Mouse (Mus musculus) embryonic facial prominence, embryonic 14.5 days (tissue): Measurements from ENCODE around the gene Tmem191c. TPM values are rescaled to one million over a fixed set of nuclear protein-coding genes. Genes with fewer than 3 reads are reported as not detected.

Experiments
- ATAC-seq: fragments of 200-750 bp; cut with Nextera tagmentation; 2 replicates; pipeline ENCODE4 v1.8.0; 2017; ENCODE audit warnings: low read depth, moderate number of reproducible peaks, moderate TSS enrichment
- DNase-seq: peaks from one replicate; pipeline ENCODE4 v3.0.0-alpha.2; 2015; ENCODE audit warnings: low spot score
- H3K27ac ChIP-seq: fragments of 300-500 bp; sonication (generic); replicated peaks from 2 replicates; pipeline ENCODE4 v1.5.1; 2014; ENCODE audit warnings: low read depth, mild to moderate bottlenecking, low read length, moderate library complexity
- H3K27me3 ChIP-seq: fragments of 300-500 bp; sonication (generic); replicated peaks from 2 replicates; pipeline ENCODE4 v1.6.1; 2014; ENCODE audit warnings: low read length; ENCODE audit not compliant: control insufficient read depth, insufficient read depth
- H3K36me3 ChIP-seq: fragments of 300-500 bp; sonication (generic); 2 replicates; pipeline ENCODE4 v1.6.1; 2014; ENCODE audit warnings: low read length, mixed read lengths; ENCODE audit not compliant: control insufficient read depth, insufficient read depth
- H3K4me1 ChIP-seq: fragments of 300-500 bp; sonication (generic); 2 replicates; pipeline ENCODE4 v1.6.1; 2014; ENCODE audit warnings: antibody characterized with exemption, low read length; ENCODE audit not compliant: control insufficient read depth, insufficient read depth
- H3K4me2 ChIP-seq: fragments of 300-500 bp; sonication (generic); 2 replicates; pipeline ENCODE4 v1.6.1; 2014; ENCODE audit warnings: low read depth, mild to moderate bottlenecking, low read length, moderate library complexity, mixed read lengths
- H3K4me3 ChIP-seq: fragments of 300-500 bp; sonication (generic); 2 replicates; pipeline ENCODE4 v1.5.1; 2014; ENCODE audit warnings: low read depth, mild to moderate bottlenecking, low read length
- H3K9ac ChIP-seq: fragments of 300-500 bp; sonication (generic); 2 replicates; pipeline ENCODE4 v1.6.1; 2014; ENCODE audit warnings: low read depth, mild to moderate bottlenecking, low read length, moderate library complexity, mixed read lengths
- H3K9me3 ChIP-seq: fragments of 300-500 bp; sonication (generic); 2 replicates; pipeline ENCODE4 v1.6.1; 2016; ENCODE audit warnings: low read length; ENCODE audit not compliant: control insufficient read depth
- WGBS: fragments of 180-500 bp; shearing (Covaris S2); extraction: QIAGEN DNeasy Blood & Tissue Kit; methylation state at CpG from one replicate; pipeline ENCODE4 v1.1.7; 2014; 5-methylcytosine and 5-hydroxymethylcytosine counted together
- polyA plus RNA-seq: library from polyadenylated mRNA; unstranded; fragments of >200 nt; fragmentation: Nextera tagmentation; extraction: Ambion mirVana; gene quantifications from 2 replicates; pipeline ENCODE4 v1.2.1, GENCODE M21; 2014

The Tmem191c gene
- polyA plus RNA-seq, 1 experiment from 2014 or later = 6.2 TPM

- Histone ChIP-seq H3K4me3 (no peak overlapping the region), H3K27ac (no peak overlapping the region), H3K4me2 (no peak overlapping the region), H3K9ac (no peak overlapping the region), H3K4me1 (peaks cover 26% of the 10 kb centered on the region), H3K9me3 (no peaks in the 10 kb centered on the region), H3K27me3 (no peaks in the 10 kb centered on the region), H3K36me3 (no peaks in the 10 kb centered on the region)
- DNase-seq (no peak), ATAC-seq (no peak)
- WGBS = 62% methylated on average over 2 of the region's 2 CpGs
These were observed 36.5 kb upstream of the Tmem191c start for GRCm38 (mm10) chr16:17239409-17239808.

- peaks cover 11% of the 10 kb centered on the region for H3K4me1 ChIP-seq
- ATAC-seq (no peak), DNase-seq (no peak)
- no peak overlapping the region for H3K27ac ChIP-seq
- 64% methylated on average over 1 of the region's 1 CpGs for WGBS
- H3K36me3 ChIP-seq = no peaks in the 10 kb centered on the region
- no peak overlapping the region for H3K9ac ChIP-seq
- H3K4me2 ChIP-seq = no peak overlapping the region
- H3K27me3 ChIP-seq = no peaks in the 10 kb centered on the region
- no peaks in the 10 kb centered on the region for H3K9me3 ChIP-seq
- no peak overlapping the region for H3K4me3 ChIP-seq
These were observed 32.1 kb upstream of the Tmem191c start for GRCm38 (mm10) chr16:17243731-17244130.

- WGBS = 67% methylated on average over 1 of the region's 1 CpGs
- no peak overlapping the region for H3K27ac ChIP-seq
- ATAC-seq = no peak
These were observed 30.9 kb upstream of the Tmem191c start for GRCm38 (mm10) chr16:17244996-17245395.

GRCm38 (mm10) chr16:17247727-17248126, 28.1 kb upstream of the Tmem191c start:
- Histone ChIP-seq H3K9ac (no peak overlapping the region), H3K4me3 (no peak overlapping the region), H3K27ac (no peak overlapping the region), H3K4me2 (no peak overlapping the region), H3K4me1 (peaks cover 20% of the 10 kb centered on the region), H3K27me3 (no peaks in the 10 kb centered on the region), H3K36me3 (no peaks in the 10 kb centered on the region), H3K9me3 (no peaks in the 10 kb centered on the region)
- ATAC-seq (0 out of 2 replicates have a peak, but pooled peaks have one; percentile 12), DNase-seq (peak; percentile 63)
- 63% methylated on average over 4 of the region's 4 CpGs for WGBS

More at GRCm38 (mm10) chr16:17244996-17245395, 30.9 kb upstream of the Tmem191c start:
- no peak for DNase-seq
- Histone ChIP-seq H3K36me3 (no peaks in the 10 kb centered on the region), H3K9me3 (no peaks in the 10 kb centered on the region), H3K4me2 (no peak overlapping the region), H3K9ac (no peak overlapping the region), H3K4me1 (peaks cover 11% of the 10 kb centered on the region), H3K27me3 (no peaks in the 10 kb centered on the region), H3K4me3 (no peak overlapping the region)

GRCm38 (mm10) chr16:17249135-17249534, 26.7 kb upstream of the Tmem191c start:
- H3K27me3 ChIP-seq = no peaks in the 10 kb centered on the region
- no peak overlapping the region for H3K4me3 ChIP-seq
- H3K4me2 ChIP-seq = no peak overlapping the region
- H3K27ac ChIP-seq = no peak overlapping the region
- no peaks in the 10 kb centered on the region for H3K9me3 ChIP-seq
- ATAC-seq (no peak), DNase-seq (no peak)
- H3K9ac ChIP-seq = no peak overlapping the region
- 50% methylated on average over 6 of the region's 6 CpGs for WGBS
- peaks cover 21% of the 10 kb centered on the region for H3K4me1 ChIP-seq
- no peaks in the 10 kb centered on the region for H3K36me3 ChIP-seq

- H3K27me3 ChIP-seq = no peaks in the 10 kb centered on the region
- H3K4me3 ChIP-seq = no peak overlapping the region
- 44% methylated on average over 3 of the region's 3 CpGs for WGBS
- no peak overlapping the region for H3K27ac ChIP-seq
- peak; percentile 68 for DNase-seq
- H3K9ac ChIP-seq = no peak overlapping the region
- H3K4me2 ChIP-seq = no peak overlapping the region
- peaks cover 4% of the 10 kb centered on the region; the same call in 1 of the 2 replicates for H3K36me3 ChIP-seq
- peaks cover 22% of the 10 kb centered on the region for H3K4me1 ChIP-seq
- ATAC-seq = peak; percentile 56; the same call in 1 of the 2 replicates
- no peaks in the 10 kb centered on the region for H3K9me3 ChIP-seq
These were observed 24.3 kb upstream of the Tmem191c start for GRCm38 (mm10) chr16:17251539-17251938.

GRCm38 (mm10) chr16:17252086-17252726, 23.7 kb upstream of the Tmem191c start:
- H3K4me1 ChIP-seq = peaks cover 22% of the 10 kb centered on the region
- H3K4me2 ChIP-seq = no peak overlapping the region
- no peak overlapping the region for H3K4me3 ChIP-seq
- peaks cover 10% of the 10 kb centered on the region; the same call in 1 of the 2 replicates for H3K36me3 ChIP-seq
- H3K27ac ChIP-seq = no peak overlapping the region
- H3K27me3 ChIP-seq = no peaks in the 10 kb centered on the region
- ATAC-seq = no peak
- no peaks in the 10 kb centered on the region for H3K9me3 ChIP-seq
- H3K9ac ChIP-seq = no peak overlapping the region
- no peak for DNase-seq
- WGBS = 69% methylated on average over 3 of the region's 3 CpGs

GRCm38 (mm10) chr16:17252841-17253240, 23.0 kb upstream of the Tmem191c start:
- Histone ChIP-seq H3K4me1 (peaks cover 22% of the 10 kb centered on the region), H3K4me2 (no peak overlapping the region), H3K27ac (no peak overlapping the region), H3K36me3 (peaks cover 17% of the 10 kb centered on the region), H3K9me3 (no peaks in the 10 kb centered on the region), H3K9ac (no peak overlapping the region), H3K27me3 (no peaks in the 10 kb centered on the region), H3K4me3 (no peak overlapping the region)
- DNase-seq = no peak
- 59% methylated on average over 7 of the region's 7 CpGs for WGBS
- no peak for ATAC-seq

- 29% methylated on average over 4 of the region's 4 CpGs for WGBS
- Histone ChIP-seq H3K27ac (no peak overlapping the region), H3K27me3 (no peaks in the 10 kb centered on the region), H3K4me3 (no peak overlapping the region), H3K4me1 (peaks cover 22% of the 10 kb centered on the region), H3K36me3 (peaks cover 29% of the 10 kb centered on the region), H3K4me2 (no peak overlapping the region), H3K9me3 (no peaks in the 10 kb centered on the region), H3K9ac (no peak overlapping the region)
- ATAC-seq (no peak), DNase-seq (no peak)
These were observed 21.8 kb upstream of the Tmem191c start for GRCm38 (mm10) chr16:17254005-17254597.
